Mouse (Mus musculus) ES-Bruce4 (cell line): ENCODE measurements around the gene Unc5cl.

Experiments used
- CTCF ChIP-seq: IDR thresholded peaks from one replicate; pipeline ENCODE4 v1.8.1; 2011; ENCODE audit warnings: low read depth, low read length
- EP300 ChIP-seq: IDR thresholded peaks from 2 replicates; pipeline ENCODE4 v1.6.1; 2011; ENCODE audit warnings: low read depth, low read length; ENCODE audit not compliant: insufficient read depth
- POLR2A ChIP-seq: IDR thresholded peaks from one replicate; pipeline ENCODE4 v1.8.1; 2011; ENCODE audit warnings: low read length; ENCODE audit not compliant: insufficient read depth

DNA sequence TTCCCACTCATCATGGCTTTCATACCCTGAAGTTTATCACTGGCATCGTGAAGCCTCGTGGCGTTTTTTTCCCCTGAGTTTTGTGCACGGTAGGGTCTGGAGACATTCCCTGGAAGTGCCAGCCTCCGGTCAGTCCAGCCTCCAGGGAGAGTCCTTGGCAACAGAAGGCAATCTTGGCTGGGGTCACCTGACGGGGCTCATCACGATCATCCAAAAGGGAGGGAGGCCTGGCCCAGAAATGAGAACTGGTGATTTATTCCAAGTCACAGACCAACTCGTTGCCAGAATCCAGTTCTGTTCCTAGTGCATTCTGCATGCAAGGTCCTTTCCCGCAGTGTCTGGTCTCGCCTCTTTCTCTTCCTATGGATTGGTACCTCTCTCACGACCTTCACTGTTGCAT, 128.7 kb downstream of the Unc5cl start:
- TF ChIP-seq CTCF (no peak), POLR2A (no peak), EP300 (no peak)
